In genomic region chr10:19412926-19413325, GRCm38 (mm10) we compare ENCODE assay signal across 11 mouse cellular contexts. TPM values are rescaled to one million over a fixed set of nuclear protein-coding genes. Genes with fewer than 3 reads are reported as not detected.
DNase-seq lines count a peak whose midpoint lies in the region; ATAC-seq lines count a peak whose summit lies in the region.
"Had no signal": no experiment of that assay in that cellular context is flagged by ENCODE, and none has a peak within 500 bp of the region (broad histone marks: within the 10 kb centered on the region; RNA-seq: fewer than 3 reads in every experiment).

No protein-coding gene starts in this region.

- intact Hi-C loops in gastrocnemius, postnatal 36 days (cut with DNase I) = no loop called here

- WGBS in hindbrain, embryonic 10.5 days = 34% methylated on average over 2 of the region's 2 CpGs
- 42% methylated on average over 2 of the region's 2 CpGs for WGBS in hindbrain, embryonic 14.5 days
- WGBS in neural tube, embryonic 11.5 days = 39% methylated on average over 2 of the region's 2 CpGs
- WGBS in neural tube, embryonic 15.5 days = 38% methylated on average over 2 of the region's 2 CpGs
- 50% methylated on average over 2 of the region's 2 CpGs for WGBS in embryonic facial prominence, embryonic 11.5 days

- ATAC-seq in hindbrain, embryonic 14.5 days (ENCODE audit: low FRiP score) = no peak
- peak; percentile 58; the same call in 1 of the 2 replicates for ATAC-seq in neural tube, embryonic 11.5 days (ENCODE audit: insufficient read depth, low FRiP score, low TSS enrichment)
- no peak for ATAC-seq in neural tube, embryonic 15.5 days (ENCODE audit: low FRiP score)
- ATAC-seq in embryonic facial prominence, embryonic 11.5 days (replicated peaks; ENCODE audit: insufficient number of reproducible peaks, low FRiP score, low TSS enrichment, low read depth) = no peak
- ATAC-seq in megakaryocyte-erythroid progenitor cell, adult 5-6 weeks (replicated peaks; ENCODE audit: low FRiP score, low TSS enrichment, poor library complexity, severe bottlenecking) = no peak

- H3K9me3 ChIP-seq in hindbrain, embryonic 10.5 days = no peaks in the 10 kb centered on the region
- no peaks in the 10 kb centered on the region for H3K9me3 ChIP-seq in hindbrain, embryonic 14.5 days (ENCODE audit: control insufficient read depth, low read length)
- no peaks in the 10 kb centered on the region for H3K9me3 ChIP-seq in neural tube, embryonic 11.5 days (ENCODE audit: control insufficient read depth, low read length)
- no peaks in the 10 kb centered on the region for H3K9me3 ChIP-seq in neural tube, embryonic 15.5 days (replicated peaks)
- no peaks in the 10 kb centered on the region for H3K9me3 ChIP-seq in embryonic facial prominence, embryonic 11.5 days (replicated peaks; ENCODE audit: control insufficient read depth, low read length)
- H3K9me3 ChIP-seq: limb, embryonic 13.5 days had no signal

- peaks cover 33% of the 10 kb centered on the region for H3K27me3 ChIP-seq in hindbrain, embryonic 10.5 days (ENCODE audit: insufficient read depth, poor library complexity, severe bottlenecking)
- peaks cover 38% of the 10 kb centered on the region for H3K27me3 ChIP-seq in hindbrain, embryonic 14.5 days (ENCODE audit: control insufficient read depth, insufficient read depth, low read length)
- no peaks in the 10 kb centered on the region for H3K27me3 ChIP-seq in neural tube, embryonic 11.5 days (ENCODE audit: control insufficient read depth, insufficient read depth, low read length)
- H3K27me3 ChIP-seq in neural tube, embryonic 15.5 days (replicated peaks) = peaks cover 14% of the 10 kb centered on the region; the same call in 1 of the 2 replicates
- no peaks in the 10 kb centered on the region for H3K27me3 ChIP-seq in embryonic facial prominence, embryonic 11.5 days (ENCODE audit: control insufficient read depth, insufficient read depth, low read length)
- H3K27me3 ChIP-seq: limb, embryonic 13.5 days had no signal

- H3K9ac ChIP-seq in hindbrain, embryonic 14.5 days = no peak overlapping the region
- no peak overlapping the region for H3K9ac ChIP-seq in neural tube, embryonic 11.5 days (ENCODE audit: low read length)
- H3K9ac ChIP-seq in neural tube, embryonic 15.5 days (replicated peaks) = no peak overlapping the region
- no peak overlapping the region for H3K9ac ChIP-seq in embryonic facial prominence, embryonic 11.5 days (replicated peaks; ENCODE audit: low read length)
- H3K9ac ChIP-seq: limb, embryonic 13.5 days had no signal

- H3K4me3 ChIP-seq in hindbrain, embryonic 10.5 days = peak overlapping the region; percentile 1; the same call in 1 of the 2 replicates
- H3K4me3 ChIP-seq in hindbrain, embryonic 14.5 days (replicated peaks; ENCODE audit: low read length) = no peak overlapping the region
- no peak overlapping the region for H3K4me3 ChIP-seq in neural tube, embryonic 11.5 days (ENCODE audit: low read depth, low read length)
- H3K4me3 ChIP-seq in neural tube, embryonic 15.5 days (replicated peaks) = no peak overlapping the region
- H3K4me3 ChIP-seq in embryonic facial prominence, embryonic 11.5 days (ENCODE audit: low read depth, low read length) = no peak overlapping the region
- H3K4me3 ChIP-seq: limb, embryonic 13.5 days; myocyte had no signal

- H3K4me2 ChIP-seq in hindbrain, embryonic 14.5 days (replicated peaks) = no peak overlapping the region
- no peak overlapping the region for H3K4me2 ChIP-seq in neural tube, embryonic 11.5 days (ENCODE audit: low read depth)
- no peak overlapping the region for H3K4me2 ChIP-seq in neural tube, embryonic 15.5 days
- H3K4me2 ChIP-seq in embryonic facial prominence, embryonic 11.5 days (ENCODE audit: low read depth, low read length) = no peak overlapping the region
- H3K4me2 ChIP-seq: limb, embryonic 13.5 days had no signal

- DNase-seq in hindbrain, embryonic 10.5 days (ENCODE audit: low spot score) = peak; percentile 50
- DNase-seq in hindbrain, embryonic 14.5 days (ENCODE audit: low spot score) = no peak
- DNase-seq in neural tube, embryonic 11.5 days (ENCODE audit: low spot score) = peak; percentile 52
- peak; percentile 27 for DNase-seq in embryonic facial prominence, embryonic 11.5 days (ENCODE audit: low spot score)
- DNase-seq in thymus, postnatal 14 days = peak; percentile 70
- no peak for DNase-seq in gastrocnemius, postnatal 36 days

- H3K36me3 ChIP-seq in hindbrain, embryonic 10.5 days = no peaks in the 10 kb centered on the region
- H3K36me3 ChIP-seq in hindbrain, embryonic 14.5 days (replicated peaks; ENCODE audit: control insufficient read depth, insufficient read depth) = no peaks in the 10 kb centered on the region
- no peaks in the 10 kb centered on the region for H3K36me3 ChIP-seq in neural tube, embryonic 11.5 days (ENCODE audit: control insufficient read depth, insufficient read depth, low read length)
- H3K36me3 ChIP-seq in neural tube, embryonic 15.5 days = no peaks in the 10 kb centered on the region
- H3K36me3 ChIP-seq in embryonic facial prominence, embryonic 11.5 days (replicated peaks; ENCODE audit: control insufficient read depth, insufficient read depth, low read depth, low read length) = no peaks in the 10 kb centered on the region
- H3K36me3 ChIP-seq: limb, embryonic 13.5 days had no signal

- H3K4me1 ChIP-seq in hindbrain, embryonic 10.5 days (replicated peaks) = peaks cover 28% of the 10 kb centered on the region
- H3K4me1 ChIP-seq in hindbrain, embryonic 14.5 days (replicated peaks; ENCODE audit: control insufficient read depth, insufficient read depth, low read length) = no peaks in the 10 kb centered on the region
- H3K4me1 ChIP-seq in neural tube, embryonic 11.5 days (ENCODE audit: control insufficient read depth, insufficient read depth, low read length) = peaks cover 4% of the 10 kb centered on the region; the same call in 1 of the 2 replicates
- H3K4me1 ChIP-seq in neural tube, embryonic 15.5 days = no peaks in the 10 kb centered on the region
- H3K4me1 ChIP-seq in embryonic facial prominence, embryonic 11.5 days (ENCODE audit: control insufficient read depth, insufficient read depth, low read length) = no peaks in the 10 kb centered on the region
- H3K4me1 ChIP-seq: limb, embryonic 13.5 days had no signal

- peak overlapping the region; percentile 72 for H3K27ac ChIP-seq in hindbrain, embryonic 10.5 days
- H3K27ac ChIP-seq in hindbrain, embryonic 14.5 days = no peak overlapping the region
- H3K27ac ChIP-seq in neural tube, embryonic 11.5 days (ENCODE audit: low read depth, low read length) = no peak overlapping the region
- H3K27ac ChIP-seq in neural tube, embryonic 15.5 days (replicated peaks) = no peak overlapping the region
- no peak overlapping the region for H3K27ac ChIP-seq in embryonic facial prominence, embryonic 11.5 days (replicated peaks; ENCODE audit: low read depth, low read length)
- H3K27ac ChIP-seq: limb, embryonic 13.5 days had no signal

RNA-seq across cellular contexts. Expression of gene Olig3, which starts 56.6 kb away (rescaled TPM):
- polyA plus RNA-seq in hindbrain, embryonic 10.5 days (2016; fragmentation: Nextera tagmentation; extraction: Ambion mirVana) = 82.0 and 99.1 TPM in 2 replicates
- 9.2 and 11.1 TPM in 2 replicates for polyA plus RNA-seq in hindbrain, embryonic 14.5 days (2014; fragmentation: Nextera tagmentation; extraction: Ambion mirVana)
- polyA plus RNA-seq in neural tube, embryonic 11.5 days (2014; fragmentation: Nextera tagmentation; extraction: Ambion mirVana) = 36.6 and 38.9 TPM in 2 replicates
- 14.9 and 17.3 TPM in 2 replicates for polyA plus RNA-seq in neural tube, embryonic 15.5 days (2015; fragmentation: Nextera tagmentation; extraction: Ambion mirVana)
- polyA plus RNA-seq in embryonic facial prominence, embryonic 11.5 days (2014; fragmentation: Nextera tagmentation; extraction: Ambion mirVana) = 1.4 and 2.0 TPM in 2 replicates
- not detected in 2 replicates for total RNA-seq in megakaryocyte-erythroid progenitor cell, adult 5-6 weeks (2014; fragmentation: Nextera tagmentation)
- not detected in 2 replicates for total RNA-seq in megakaryocyte-erythroid progenitor cell, adult 5-6 weeks (2017)
- total RNA-seq in gastrocnemius, postnatal 36 days (2021) = not detected
- polyA plus RNA-seq: heart, embryonic 16.5 days; limb, embryonic 13.5 days; myocyte had no signal

Comparison
In these comparisons a context has a peak if more than half of its experiments do, and no peak if none do; other contexts are left out.
1. DNase-seq: peak in hindbrain, embryonic 10.5 days (single experiment), neural tube, embryonic 11.5 days (single experiment), embryonic facial prominence, embryonic 11.5 days (single experiment) and thymus, postnatal 14 days (single experiment); none in hindbrain, embryonic 14.5 days (single experiment) and gastrocnemius, postnatal 36 days (0 of 2).